Comparison of ENCODE assay signal across 19 mouse cellular contexts in genomic region chr2:75825603-75826002, GRCm38 (mm10). TPM values are rescaled to one million over a fixed set of nuclear protein-coding genes. Genes with fewer than 3 reads are reported as not detected.
DNase-seq lines count a peak whose midpoint lies in the region; ATAC-seq lines count a peak whose summit lies in the region.
"Had no signal": no experiment of that assay in that cellular context is flagged by ENCODE, and none has a peak within 500 bp of the region (broad histone marks: within the 10 kb centered on the region; RNA-seq: fewer than 3 reads in every experiment).

No protein-coding gene starts in this region.

- no peaks in the 10 kb centered on the region for H3K36me3 ChIP-seq in liver, embryonic 12.5 days
- H3K36me3 ChIP-seq: forebrain, embryonic 15.5 days; hindbrain, embryonic 12.5 days; liver, embryonic 13.5 days had no signal

- no peak for DNase-seq in liver
- peak; percentile 42 for DNase-seq in embryo, embryonic 9.5 days (ENCODE audit: extremely low spot score)
- DNase-seq in mesoderm, embryonic 11.5 days (ENCODE audit: low read depth, low spot score), result peak; percentile 59
- no peak for DNase-seq in spleen, postnatal 14 days (ENCODE audit: low spot score in 2 of 2)
- no peak for DNase-seq in gastrocnemius, postnatal 14 days
- no peak for DNase-seq in frontal cortex, adult 2 months (ENCODE audit: extremely low spot score in 1 of 2, low spot score in 1 of 2)
- DNase-seq: adrenal gland, postnatal 36 days; cerebellum, postnatal 25 days; gastrocnemius, postnatal 10 days; liver, embryonic 13.5 days; lung, postnatal 10 days; right cerebral cortex, postnatal 4 days had no signal

- 0 out of 2 replicates have a peak, but pooled peaks have one; percentile 21 for ATAC-seq in liver, embryonic 12.5 days
- peak; percentile 44 for ATAC-seq in CD4-positive, CD25-positive, alpha-beta regulatory T cell, adult 4 months
- ATAC-seq: forebrain, embryonic 15.5 days had no signal

- no peaks in the 10 kb centered on the region for H3K9me3 ChIP-seq in liver, embryonic 12.5 days (replicated peaks)
- H3K9me3 ChIP-seq: forebrain, embryonic 15.5 days; hindbrain, embryonic 12.5 days; liver, embryonic 13.5 days had no signal

- intact Hi-C loops in gastrocnemius, postnatal 14 days (cut with DNase I; ENCODE audit: low total_unique reads), result no loop called here

- no peak overlapping the region for H3K9ac ChIP-seq in liver, embryonic 12.5 days
- H3K9ac ChIP-seq: forebrain, embryonic 15.5 days; hindbrain, embryonic 12.5 days; liver, embryonic 13.5 days had no signal

- H3K27me3 ChIP-seq in liver, embryonic 12.5 days (replicated peaks), result no peaks in the 10 kb centered on the region
- H3K27me3 ChIP-seq: forebrain, embryonic 15.5 days; hindbrain, embryonic 12.5 days; liver, embryonic 13.5 days had no signal

- no peak overlapping the region for H3K4me3 ChIP-seq in liver, embryonic 12.5 days
- H3K4me3 ChIP-seq: forebrain, embryonic 15.5 days; hindbrain, embryonic 12.5 days; liver, embryonic 13.5 days; myocyte had no signal

- no peak overlapping the region for H3K4me2 ChIP-seq in liver, embryonic 12.5 days
- H3K4me2 ChIP-seq: forebrain, embryonic 15.5 days; hindbrain, embryonic 12.5 days; liver, embryonic 13.5 days; midbrain, embryonic 11.5 days had no signal

- peaks cover 17% of the 10 kb centered on the region for H3K4me1 ChIP-seq in liver, embryonic 12.5 days
- H3K4me1 ChIP-seq: forebrain, embryonic 15.5 days had no signal

- no peak overlapping the region for H3K27ac ChIP-seq in liver, embryonic 12.5 days
- H3K27ac ChIP-seq: forebrain, embryonic 15.5 days; hindbrain, embryonic 12.5 days; kidney, postnatal 0 days; liver, embryonic 13.5 days had no signal

- WGBS in liver, embryonic 12.5 days (ENCODE audit: insufficient replicate concordance), result 19% methylated on average over 1 of the region's 1 CpGs

RNA-seq across cellular contexts. Expression of gene Agps, which starts 6.4 kb away (rescaled TPM):
- polyA plus RNA-seq in liver, embryonic 12.5 days (2016; fragmentation: Nextera tagmentation; extraction: Ambion mirVana), result 26.7 and 29.7 TPM in 2 replicates
- 10 to 100 TPM; 19.7 to 23.0 TPM for polyA plus RNA-seq in CD4-positive, CD25-positive, alpha-beta regulatory T cell, adult 4 months (2017; shearing (Covaris generic))
- 10 to 100 TPM; 23.0 to 25.9 TPM for total RNA-seq in gastrocnemius, postnatal 14 days (2021)
- polyA plus RNA-seq in frontal cortex, adult 2 months (2012; rRNA removed), result 14.6 and 15.6 TPM in 2 replicates

Comparison
In these comparisons a context has a peak if more than half of its experiments do, and no peak if none do; other contexts are left out.
1. DNase-seq: peak in embryo, embryonic 9.5 days (single experiment) and mesoderm, embryonic 11.5 days (single experiment); none in liver (single experiment), spleen, postnatal 14 days (0 of 2), gastrocnemius, postnatal 14 days (single experiment) and frontal cortex, adult 2 months (0 of 2).